Comparison of ENCODE assay signal across 8 mouse cellular contexts in the genomic region with DNA sequence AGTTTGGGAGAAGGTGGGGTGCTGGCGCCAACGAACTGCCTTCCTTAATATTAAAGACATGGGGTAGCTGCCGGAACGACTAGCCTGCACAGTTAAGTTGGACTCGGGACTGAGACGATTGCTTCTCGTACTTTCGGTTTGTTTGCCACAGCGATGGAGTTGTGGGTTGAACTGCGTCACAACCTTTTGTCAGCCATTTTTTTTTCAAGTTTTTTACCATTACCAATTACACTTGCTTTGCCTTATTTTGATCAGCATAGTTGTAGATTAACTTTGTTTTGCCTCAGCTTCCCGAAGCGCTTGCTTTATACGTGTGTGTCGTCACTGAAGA. TPM values are rescaled to one million over a fixed set of nuclear protein-coding genes. Genes with fewer than 3 reads are reported as not detected.
A peak's percentile ranks its signal among the peaks of the same experiment; 100 is the strongest.
DNase-seq lines count a peak whose midpoint lies in the region; ATAC-seq and TF ChIP-seq lines count a peak whose summit lies in the region.

No protein-coding gene starts in this region.

- no peaks in the 10 kb centered on the region for H3K27me3 ChIP-seq in heart, embryonic 10.5 days (ENCODE audit: insufficient read depth, poor library complexity, severe bottlenecking)
- H3K27me3 ChIP-seq in CH12.LX (replicated peaks): no peaks in the 10 kb centered on the region

- no peak for TF ChIP-seq EP300 in CH12.LX (IDR thresholded peaks at IDR 0.05; ENCODE audit: low read length)

- H3K9me3 ChIP-seq in heart, embryonic 10.5 days: no peaks in the 10 kb centered on the region
- no peaks in the 10 kb centered on the region for H3K9me3 ChIP-seq in CH12.LX (replicated peaks; ENCODE audit: low read length)

- no peak for DNase-seq in heart, embryonic 10.5 days (ENCODE audit: low spot score)
- DNase-seq in heart, postnatal 36 days: no peak
- DNase-seq in CH12.LX (ENCODE audit: extremely low read depth): no peak
- no peak for DNase-seq in spleen, postnatal 10 days (ENCODE audit: low spot score in 2 of 2)
- DNase-seq in layer of hippocampus, adult 9-10 months (ENCODE audit: low spot score): no peak
- DNase-seq in cerebellum, adult 11 months: no peak

- WGBS in heart, embryonic 10.5 days: under 1% methylated on average over 14 of the region's 14 CpGs
- WGBS in macrophage (ENCODE audit: missing documents): under 1% methylated on average over 14 of the region's 14 CpGs

- peak overlapping the region; percentile 84; the same call in 1 of the 2 replicates for H3K4me2 ChIP-seq in CH12.LX (ENCODE audit: insufficient read depth, low read depth, poor library complexity, severe bottlenecking)

- no peak for TF ChIP-seq RAD21 in CH12.LX (IDR thresholded peaks at IDR 0.05; ENCODE audit: low read depth, low read length)

- H3K79me2 ChIP-seq in CH12.LX (replicated peaks; ENCODE audit: control insufficient read depth, extremely low read depth, insufficient read depth, poor library complexity, severe bottlenecking) (no peaks in the 10 kb centered on the region), macrophage (ENCODE audit: inconsistent target) (no peaks in the 10 kb centered on the region)

- peak overlapping the region; percentile 93 for H3K27ac ChIP-seq in heart, embryonic 10.5 days
- H3K27ac ChIP-seq in CH12.LX (ENCODE audit: insufficient read depth, low read depth): peak overlapping the region; percentile 95
- peak overlapping the region; percentile 90 for H3K27ac ChIP-seq in macrophage

- intact Hi-C loops in heart, postnatal 36 days (cut with DNase I): loop anchor here (2.0 to 10.0 kb wide), 6 partner anchors 119 to 1915 kb away; a partner anchor contains a TSS

- TF ChIP-seq POLR2A in CH12.LX (IDR thresholded peaks at IDR 0.05; ENCODE audit: low read depth, low read length): peak; percentile 68; the same call in 1 of the 2 replicates

- dilution Hi-C loops in CH12.LX (cut with MboI; ENCODE audit: extremely low pct_ligation_motif_present, extremely low pct_unique_long_range_greater_than_20kb, low sequenced_read_pairs): loop anchor here (10.0 kb wide), 1 partner anchor 45 kb away; a partner anchor contains a TSS

- ATAC-seq in hematopoietic stem cell, adult 5-6 weeks (replicated peaks in 1 of 2; ENCODE audit: insufficient read depth in 1 of 2, low FRiP score in 2 of 2, low TSS enrichment in 1 of 2, low read depth in 1 of 2, poor library complexity in 2 of 2, severe bottlenecking in 2 of 2): peak; percentile 44 to 48

- in situ Hi-C loops in CH12.LX (cut with MboI; ENCODE audit: low pct_ligation_motif_present, low pct_unique_long_range_greater_than_20kb, low sequenced_read_pairs): loop anchor here (5.0 kb wide), 1 partner anchor 38 kb away; no protein-coding TSS in a partner anchor

- H3K4me3 ChIP-seq in heart, embryonic 10.5 days: peak overlapping the region; percentile 65
- peak overlapping the region; percentile 54 to 74 (median 54) for H3K4me3 ChIP-seq in CH12.LX (replicated peaks in 1 of 3; ENCODE audit: low read depth in 2 of 3, low read length in 2 of 3, poor library complexity in 1 of 3)
- H3K4me3 ChIP-seq in macrophage (ENCODE audit: inconsistent target): peak overlapping the region; percentile 60

- no peaks in the 10 kb centered on the region for H3K36me3 ChIP-seq in heart, embryonic 10.5 days
- H3K36me3 ChIP-seq in CH12.LX (replicated peaks in 1 of 2; ENCODE audit: control insufficient read depth in 1 of 2, insufficient read depth in 1 of 2, low read length in 1 of 2) (no peaks in the 10 kb centered on the region), macrophage (ENCODE audit: inconsistent target) (no peaks in the 10 kb centered on the region)

- peak overlapping the region; percentile 100 for H3K9ac ChIP-seq in CH12.LX (ENCODE audit: insufficient read depth, low read depth)

- H3K4me1 ChIP-seq in heart, embryonic 10.5 days: peaks cover 9% of the 10 kb centered on the region; the same call in 1 of the 2 replicates
- peaks cover 3 to 29% of the 10 kb centered on the region in 2 experiments; a peak in 3 of 4 replicates for H3K4me1 ChIP-seq in CH12.LX (ENCODE audit: control insufficient read depth in 1 of 2, insufficient read depth in 2 of 2)

- no peak for TF ChIP-seq CTCF in CH12.LX (conservative IDR thresholded peaks at IDR 0.05 in 1 of 2, IDR thresholded peaks at IDR 0.05 in 1 of 2; ENCODE audit: low read depth in 2 of 2, low read length in 2 of 2)

TF ChIP-seq in CH12.LX, 34 proteins besides CTCF, POLR2A, EP300 and RAD21 (continues in another document):
- TF ChIP-seq MEF2A (IDR thresholded peaks at IDR 0.05; ENCODE audit: borderline replicate concordance, low read depth, low read length) (peak; percentile 22; the same call in 1 of the 2 replicates), GABPA (IDR thresholded peaks at IDR 0.05; ENCODE audit: insufficient replicate concordance, low read depth, low read length) (no peak), RCOR1 (conservative IDR thresholded peaks at IDR 0.05; ENCODE audit: low read depth, low read length) (peak; percentile 12; the same call in 1 of the 2 replicates), MAZ (IDR thresholded peaks at IDR 0.05; ENCODE audit: low read depth, low read length) (no peak), SIN3A (IDR thresholded peaks at IDR 0.05; ENCODE audit: low read length) (peak; percentile 5; the same call in 1 of the 2 replicates), USF2 (conservative IDR thresholded peaks at IDR 0.05; ENCODE audit: low read depth, low read length) (0 out of 2 replicates have a peak, but pooled peaks have one; percentile 4)

RNA-seq across cellular contexts. Expression of a gene that starts 1.3 kb away (rescaled TPM):
- polyA plus RNA-seq in heart, embryonic 10.5 days (2016; fragmentation: Nextera tagmentation; extraction: Ambion mirVana): 17.2 TPM in 2 replicates
- total RNA-seq in heart, postnatal 36 days (2021): 100 to 1,000 TPM; 186 to 225 TPM
- total RNA-seq in CH12.LX (2012; rRNA removed) (568 and 597 TPM in 2 replicates), CH12.LX (2014; rRNA removed) (22.8 and 26.1 TPM in 2 replicates)
- polyA plus RNA-seq in CH12.LX (2012; ENCODE audit: insufficient read length, low read depth) (12.5 and 13.2 TPM in 2 replicates), macrophage (2018) (72.8 to 156 TPM (median 87.8 TPM) in 3 replicates)
- 345 and 598 TPM in 2 replicates for total RNA-seq in hematopoietic stem cell, adult 5-6 weeks (2017)
- 100 to 1,000 TPM in 1 of 26 experiments, 10 to 100 TPM in 11, 1 to 10 TPM in 14; 2.2 to 114 (median 8.5) TPM for total RNA-seq in macrophage (2018; cell fraction: chromatin; rRNA removed)
- total RNA-seq in macrophage (2018; cell fraction: cytosol; rRNA removed): 100 to 1,000 TPM in 19 of 26 experiments, 10 to 100 TPM in 7; 65.0 to 223 (median 125) TPM
- total RNA-seq in macrophage (2018; cell fraction: nucleus; rRNA removed): 100 to 1,000 TPM in 2 of 26 experiments, 10 to 100 TPM in 24; 15.9 to 230 (median 37.1) TPM

RNA-seq across cellular contexts. Expression of a gene that starts 5.5 kb away (rescaled TPM):
- 4.2 and 4.4 TPM in 2 replicates for polyA plus RNA-seq in heart, embryonic 10.5 days (2016; fragmentation: Nextera tagmentation; extraction: Ambion mirVana)
- total RNA-seq in heart, postnatal 36 days (2021): 1 to 10 TPM; 6.5 to 9.3 TPM
- total RNA-seq in CH12.LX (2012; rRNA removed): 1,821 and 1,847 TPM in 2 replicates
- 57.5 and 73.1 TPM in 2 replicates for total RNA-seq in CH12.LX (2014; rRNA removed)
- 5.5 and 7.3 TPM in 2 replicates for polyA plus RNA-seq in CH12.LX (2012; ENCODE audit: insufficient read length, low read depth)
- total RNA-seq in hematopoietic stem cell, adult 5-6 weeks (2017): 240 and 585 TPM in 2 replicates
- 10 to 100 TPM in 1 of 26 experiments, 1 to 10 TPM in 6, not detected in 19; 1.6 to 10.1 (median 2.9) TPM for total RNA-seq in macrophage (2018; cell fraction: chromatin; rRNA removed)
- 10 to 100 TPM in 17 of 26 experiments, 1 to 10 TPM in 9; 3.8 to 42.2 (median 11.9) TPM for total RNA-seq in macrophage (2018; cell fraction: cytosol; rRNA removed)
- total RNA-seq in macrophage (2018; cell fraction: nucleus; rRNA removed): 10 to 100 TPM in 1 of 26 experiments, 1 to 10 TPM in 18, not detected in 7; 1.0 to 25.5 (median 2.5) TPM
- polyA plus RNA-seq in macrophage (2018): not detected in 3 replicates

RNA-seq across cellular contexts. Expression of a gene that starts 6.6 kb away (rescaled TPM):
- polyA plus RNA-seq in heart, embryonic 10.5 days (2016; fragmentation: Nextera tagmentation; extraction: Ambion mirVana): 1.4 and 2.9 TPM in 2 replicates
- total RNA-seq in heart, postnatal 36 days (2021): 10 to 100 TPM in 1 of 2 experiments, 1 to 10 TPM in 1; 9.8 to 12.0 TPM
- total RNA-seq in CH12.LX (2012; rRNA removed) (2,544 and 2,852 TPM in 2 replicates), CH12.LX (2014; rRNA removed) (34.5 and 54.6 TPM in 2 replicates)
- polyA plus RNA-seq in CH12.LX (2012; ENCODE audit: insufficient read length, low read depth) (0.53 and 1.3 TPM in 2 replicates), macrophage (2018) (not detected in 3 replicates)
- 2,012 and 2,201 TPM in 2 replicates for total RNA-seq in hematopoietic stem cell, adult 5-6 weeks (2017)
- total RNA-seq in macrophage (2018; cell fraction: chromatin; rRNA removed): 10 to 100 TPM in 5 of 26 experiments, 1 to 10 TPM in 14, not detected in 7; 3.5 to 24.2 (median 7.1) TPM
- 10 to 100 TPM in 24 of 26 experiments, 1 to 10 TPM in 2; 7.7 to 70.0 (median 21.1) TPM for total RNA-seq in macrophage (2018; cell fraction: cytosol; rRNA removed)
- 10 to 100 TPM in 5 of 26 experiments, 1 to 10 TPM in 17, not detected in 4; 2.2 to 42.4 (median 7.3) TPM for total RNA-seq in macrophage (2018; cell fraction: nucleus; rRNA removed)

RNA-seq across cellular contexts. Expression of a gene that starts 11.0 kb away (rescaled TPM):
- 16.1 and 23.3 TPM in 2 replicates for polyA plus RNA-seq in heart, embryonic 10.5 days (2016; fragmentation: Nextera tagmentation; extraction: Ambion mirVana)
- 10 to 100 TPM; 11.9 to 16.8 TPM for total RNA-seq in heart, postnatal 36 days (2021)
- total RNA-seq in CH12.LX (2012; rRNA removed) (1,936 and 2,243 TPM in 2 replicates), CH12.LX (2014; rRNA removed) (24.9 and 32.6 TPM in 2 replicates)
- polyA plus RNA-seq in CH12.LX (2012; ENCODE audit: insufficient read length, low read depth) (2.9 TPM in 2 replicates), macrophage (2018) (not detected in 3 replicates)
- 1,198 and 1,437 TPM in 2 replicates for total RNA-seq in hematopoietic stem cell, adult 5-6 weeks (2017)
- total RNA-seq in macrophage (2018; cell fraction: chromatin; rRNA removed): 10 to 100 TPM in 2 of 26 experiments, 1 to 10 TPM in 9, not detected in 15; 2.9 to 15.3 (median 6.8) TPM
- 10 to 100 TPM in 23 of 26 experiments, 1 to 10 TPM in 3; 6.6 to 66.1 (median 21.8) TPM for total RNA-seq in macrophage (2018; cell fraction: cytosol; rRNA removed)
- total RNA-seq in macrophage (2018; cell fraction: nucleus; rRNA removed): 10 to 100 TPM in 5 of 26 experiments, 1 to 10 TPM in 16, not detected in 5; 3.7 to 37.0 (median 6.6) TPM

RNA-seq across cellular contexts. Expression of a gene that starts 12.2 kb away (rescaled TPM):
- polyA plus RNA-seq in heart, embryonic 10.5 days (2016; fragmentation: Nextera tagmentation; extraction: Ambion mirVana): 2.6 and 3.2 TPM in 2 replicates
- total RNA-seq in heart, postnatal 36 days (2021): 10 to 100 TPM; 20.4 to 22.0 TPM
- total RNA-seq in CH12.LX (2012; rRNA removed) (1,913 and 2,096 TPM in 2 replicates), CH12.LX (2014; rRNA removed) (28.9 and 44.0 TPM in 2 replicates)
- polyA plus RNA-seq in CH12.LX (2012; ENCODE audit: insufficient read length, low read depth) (5.4 and 5.5 TPM in 2 replicates), macrophage (2018) (not detected in 3 replicates)
- 224 and 348 TPM in 2 replicates for total RNA-seq in hematopoietic stem cell, adult 5-6 weeks (2017)
- 10 to 100 TPM in 1 of 26 experiments, 1 to 10 TPM in 2, not detected in 23; 2.2 to 11.6 (median 4.5) TPM for total RNA-seq in macrophage (2018; cell fraction: chromatin; rRNA removed)
- 10 to 100 TPM in 15 of 26 experiments, 1 to 10 TPM in 11; 2.2 to 40.1 (median 11.7) TPM for total RNA-seq in macrophage (2018; cell fraction: cytosol; rRNA removed)
- 10 to 100 TPM in 1 of 26 experiments, 1 to 10 TPM in 15, not detected in 10; 1.2 to 19.8 (median 2.5) TPM for total RNA-seq in macrophage (2018; cell fraction: nucleus; rRNA removed)

Comparison
In these comparisons a context has a peak if more than half of its experiments do, and no peak if none do; other contexts are left out.
1. RNA of a gene that starts 5.5 kb away (total RNA-seq): 57.5 to 1,847 TPM in CH12.LX and 240 to 585 TPM in hematopoietic stem cell, adult 5-6 weeks; 6.5 to 9.3 TPM in heart, postnatal 36 days; every median in the first group is over 4 times any median in the second.
2. Peak in every context shown above with its lines, with median percentiles within 50 percentile points of each other: H3K27ac ChIP-seq and H3K4me3 ChIP-seq.